Mouse (Mus musculus): Measurements from ENCODE around the gene 4833423E24Rik. TPM values are rescaled to one million over a fixed set of nuclear protein-coding genes. Genes with fewer than 3 reads are reported as not detected.
A peak's percentile ranks its signal among the peaks of the same experiment; 100 is the strongest.

Gene 4833423E24Rik
- polyA plus RNA-seq (2012; rRNA removed), result 0.10 and 0.24 TPM in 2 replicates

DNA sequence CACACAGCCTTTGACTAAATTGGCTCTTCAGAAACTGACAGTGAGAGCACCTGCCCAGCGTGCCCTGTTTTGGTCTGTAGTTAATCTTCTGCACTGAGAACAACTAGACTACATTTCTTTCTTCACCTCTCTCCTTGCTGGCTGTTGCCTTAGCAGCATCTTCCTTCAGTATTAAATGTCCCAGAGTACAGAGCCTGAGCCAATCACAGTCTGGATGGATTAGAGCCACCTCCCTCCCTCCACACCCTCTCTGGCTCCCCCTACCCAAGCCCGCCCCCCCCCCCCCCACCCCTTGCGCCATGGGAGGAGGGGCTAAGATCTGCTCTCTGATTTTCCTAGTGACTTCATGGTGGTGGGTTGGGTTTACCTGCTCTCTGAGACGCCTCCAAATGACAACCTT lies at the start of gene 4833423E24Rik:
Gene 4833423E24Rik, minus strand, starts transcription at position 146 of the 400 bp plus-strand sequence.
- no peak for DNase-seq (ENCODE audit: low read depth)
- no peak for TF ChIP-seq CTCF (IDR thresholded peaks at IDR 0.05; ENCODE audit: borderline replicate concordance, extremely low read depth, insufficient read depth, insufficient read length)
- no peak for TF ChIP-seq POLR2A (IDR thresholded peaks at IDR 0.05; ENCODE audit: borderline replicate concordance, extremely low read depth, insufficient read depth, insufficient read length, poor library complexity, severe bottlenecking)

DNA sequence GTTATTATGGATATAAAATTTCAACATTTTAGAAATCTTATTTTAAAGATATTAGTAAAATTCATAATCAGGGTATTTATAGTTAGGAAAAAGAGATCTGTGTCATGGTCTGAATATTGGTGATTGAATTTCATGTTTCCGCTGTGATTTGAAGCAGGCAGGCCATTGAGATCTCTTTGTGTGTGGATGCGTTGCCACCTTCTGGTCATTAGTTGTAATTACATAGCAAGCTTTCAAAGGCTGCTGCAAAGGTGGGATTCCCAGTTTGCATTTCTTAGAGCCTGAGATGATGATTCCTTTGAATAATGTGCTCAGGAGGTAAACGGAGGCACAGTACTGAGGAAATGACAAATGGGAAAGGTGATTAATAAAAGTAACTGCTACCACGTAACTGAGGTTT lies 42.4 kb upstream of the 4833423E24Rik start:
- TF ChIP-seq CTCF (IDR thresholded peaks at IDR 0.05; ENCODE audit: borderline replicate concordance, extremely low read depth, insufficient read depth, insufficient read length), result peak; percentile 78; the same call in 1 of the 2 replicates
- TF ChIP-seq POLR2A (IDR thresholded peaks at IDR 0.05; ENCODE audit: borderline replicate concordance, extremely low read depth, insufficient read depth, insufficient read length, poor library complexity, severe bottlenecking), result no peak
- DNase-seq (ENCODE audit: low read depth), result peak; percentile 85

- no peak for DNase-seq (ENCODE audit: low read depth)
- TF ChIP-seq POLR2A (IDR thresholded peaks at IDR 0.05; ENCODE audit: borderline replicate concordance, extremely low read depth, insufficient read depth, insufficient read length, poor library complexity, severe bottlenecking), result no peak
- TF ChIP-seq CTCF (IDR thresholded peaks at IDR 0.05; ENCODE audit: borderline replicate concordance, extremely low read depth, insufficient read depth, insufficient read length), result no peak
Observed at GRCm38 (mm10) chr2:85560226-85560625, 41.4 kb upstream of the 4833423E24Rik start.

DNA sequence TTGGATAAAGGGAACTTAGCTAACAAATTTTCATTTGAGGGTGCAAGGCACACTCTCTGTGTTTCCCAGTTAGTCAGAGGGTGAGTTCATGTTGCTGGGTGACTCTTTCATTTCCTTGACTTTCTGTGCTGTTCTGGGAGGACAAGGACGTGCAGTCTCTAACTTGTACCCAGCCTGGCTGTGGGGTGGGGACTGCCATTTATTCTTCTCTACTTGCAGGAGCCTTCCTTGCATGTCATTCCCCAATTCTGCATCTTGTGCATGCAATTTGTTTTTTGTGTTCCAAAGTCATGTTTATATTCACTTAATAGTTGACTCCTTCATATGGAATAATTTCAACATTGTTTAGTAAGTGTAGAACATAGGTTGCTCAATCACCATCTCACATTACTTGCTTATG lies 36.0 kb upstream of the 4833423E24Rik start:
- DNase-seq (ENCODE audit: low read depth), result no peak
- TF ChIP-seq CTCF (IDR thresholded peaks at IDR 0.05; ENCODE audit: borderline replicate concordance, extremely low read depth, insufficient read depth, insufficient read length) (no peak), POLR2A (IDR thresholded peaks at IDR 0.05; ENCODE audit: borderline replicate concordance, extremely low read depth, insufficient read depth, insufficient read length, poor library complexity, severe bottlenecking) (no peak)

- DNase-seq (ENCODE audit: low read depth), result no peak
- no peak for TF ChIP-seq POLR2A (IDR thresholded peaks at IDR 0.05; ENCODE audit: borderline replicate concordance, extremely low read depth, insufficient read depth, insufficient read length, poor library complexity, severe bottlenecking)
- TF ChIP-seq CTCF (IDR thresholded peaks at IDR 0.05; ENCODE audit: borderline replicate concordance, extremely low read depth, insufficient read depth, insufficient read length), result no peak
Observed at GRCm38 (mm10) chr2:85533934-85534333, 15.1 kb upstream of the 4833423E24Rik start.

DNA sequence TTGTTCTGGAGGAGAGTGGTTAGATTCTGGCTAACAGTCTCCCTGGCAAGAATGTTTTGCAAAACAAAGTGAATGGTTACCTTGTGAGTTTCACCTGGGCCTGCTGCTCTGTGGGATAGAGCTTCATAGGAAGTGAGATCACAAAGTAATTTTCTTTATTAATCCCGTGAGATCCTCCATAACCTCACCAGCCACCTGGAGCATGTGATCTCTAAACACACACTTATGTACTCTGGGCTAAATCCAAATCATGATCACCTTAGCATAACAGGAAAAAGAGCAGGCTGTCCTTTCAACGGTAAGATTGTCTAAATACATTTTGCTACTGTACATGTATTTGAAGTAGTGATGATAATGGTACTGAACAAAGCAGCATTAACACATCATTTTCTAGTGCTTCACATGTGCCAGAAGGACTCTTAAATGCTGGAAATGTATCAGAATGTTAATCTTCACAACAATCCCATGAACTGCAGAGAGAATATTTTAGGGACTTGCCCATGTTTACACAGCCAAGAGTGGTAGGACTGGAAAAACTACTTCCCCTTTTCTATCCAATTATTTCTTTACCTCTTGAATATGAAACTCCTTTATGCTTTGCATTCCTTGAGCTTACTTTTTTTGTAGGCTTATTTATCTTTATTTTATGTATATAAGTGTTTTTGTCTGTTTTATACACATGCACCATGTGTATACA lies 13.4 kb upstream of the 4833423E24Rik start:
- no peak for DNase-seq (ENCODE audit: low read depth)
- TF ChIP-seq CTCF (IDR thresholded peaks at IDR 0.05; ENCODE audit: borderline replicate concordance, extremely low read depth, insufficient read depth, insufficient read length) (no peak), POLR2A (IDR thresholded peaks at IDR 0.05; ENCODE audit: borderline replicate concordance, extremely low read depth, insufficient read depth, insufficient read length, poor library complexity, severe bottlenecking) (no peak)

- no peak for TF ChIP-seq POLR2A (IDR thresholded peaks at IDR 0.05; ENCODE audit: borderline replicate concordance, extremely low read depth, insufficient read depth, insufficient read length, poor library complexity, severe bottlenecking)
- TF ChIP-seq CTCF (IDR thresholded peaks at IDR 0.05; ENCODE audit: borderline replicate concordance, extremely low read depth, insufficient read depth, insufficient read length), result no peak
- DNase-seq (ENCODE audit: low read depth), result no peak
Observed at GRCm38 (mm10) chr2:85522859-85523489, 4.2 kb upstream of the 4833423E24Rik start.

- DNase-seq (ENCODE audit: low read depth), result no peak
Observed at GRCm38 (mm10) chr2:85518292-85518691, 532 bp downstream of the 4833423E24Rik start.

GRCm38 (mm10) chr2:85510376-85510775 lies 8.4 kb downstream of the 4833423E24Rik start:
- TF ChIP-seq CTCF (IDR thresholded peaks at IDR 0.05; ENCODE audit: borderline replicate concordance, extremely low read depth, insufficient read depth, insufficient read length) (no peak), POLR2A (IDR thresholded peaks at IDR 0.05; ENCODE audit: borderline replicate concordance, extremely low read depth, insufficient read depth, insufficient read length, poor library complexity, severe bottlenecking) (no peak)
- no peak for DNase-seq (ENCODE audit: low read depth)

More at GRCm38 (mm10) chr2:85518292-85518691, 532 bp downstream of the 4833423E24Rik start:
- TF ChIP-seq POLR2A (IDR thresholded peaks at IDR 0.05; ENCODE audit: borderline replicate concordance, extremely low read depth, insufficient read depth, insufficient read length, poor library complexity, severe bottlenecking) (no peak), CTCF (IDR thresholded peaks at IDR 0.05; ENCODE audit: borderline replicate concordance, extremely low read depth, insufficient read depth, insufficient read length) (no peak)

DNA sequence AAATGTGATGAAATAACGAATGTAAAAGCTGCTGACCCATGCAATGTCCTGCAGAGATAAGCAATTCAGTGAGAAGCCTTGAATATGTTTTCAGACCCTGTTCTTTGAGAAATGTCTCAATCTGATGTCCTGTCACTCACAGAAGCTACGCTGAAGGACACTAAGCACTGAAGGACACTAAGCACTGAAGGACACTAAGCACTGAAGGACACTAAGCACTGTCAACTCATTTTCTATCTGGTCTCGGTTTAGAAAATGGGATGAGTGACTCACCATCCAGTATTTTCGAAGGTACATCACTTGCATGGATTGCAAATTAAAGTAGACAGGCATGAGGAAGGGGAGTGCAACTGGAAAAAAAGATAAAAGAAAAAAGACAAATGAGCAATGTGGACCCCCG lies 28.4 kb downstream of the 4833423E24Rik start:
- DNase-seq (ENCODE audit: low read depth), result no peak
- TF ChIP-seq CTCF (IDR thresholded peaks at IDR 0.05; ENCODE audit: borderline replicate concordance, extremely low read depth, insufficient read depth, insufficient read length) (no peak), POLR2A (IDR thresholded peaks at IDR 0.05; ENCODE audit: borderline replicate concordance, extremely low read depth, insufficient read depth, insufficient read length, poor library complexity, severe bottlenecking) (no peak)

GRCm38 (mm10) chr2:85466801-85467325 lies 52.0 kb downstream of the 4833423E24Rik start:
- TF ChIP-seq CTCF (IDR thresholded peaks at IDR 0.05; ENCODE audit: borderline replicate concordance, extremely low read depth, insufficient read depth, insufficient read length) (no peak), POLR2A (IDR thresholded peaks at IDR 0.05; ENCODE audit: borderline replicate concordance, extremely low read depth, insufficient read depth, insufficient read length, poor library complexity, severe bottlenecking) (no peak)
- no peak for DNase-seq (ENCODE audit: low read depth)
